Mouse (Mus musculus) ES-E14 (cell line): ENCODE data around the gene Il34.

Experiments used
- MAFK ChIP-seq: IDR thresholded peaks from 2 replicates; pipeline ENCODE4 v1.6.1; 2014; ENCODE audit warnings: mild to moderate bottlenecking, low read depth, low read length, inconsistent platforms; ENCODE audit not compliant: insufficient read depth
- ZNF384 ChIP-seq: IDR thresholded peaks from 2 replicates; pipeline ENCODE4 v1.6.1; 2012; ENCODE audit warnings: low read depth, low read length, inconsistent platforms

GRCm38 (mm10) chr8:110767261-110767660 lies 38.5 kb downstream of the Il34 start:
- no peak for TF ChIP-seq ZNF384
- no peak for TF ChIP-seq MAFK
